Mouse (Mus musculus) activated CD4-positive, CD25-positive, alpha-beta regulatory T cell, adult 4 months (primary cell): Measurements from ENCODE around the gene Lactb. TPM values are rescaled to one million over a fixed set of nuclear protein-coding genes. Genes with fewer than 3 reads are reported as not detected.

ENCODE experiments used
- ATAC-seq: one replicate; pipeline ENCODE4 v1.8.0; 2017
- polyA plus RNA-seq, 2 experiments: library from polyadenylated mRNA; unstranded; fragments of 100-300 nt; shearing (Covaris generic); gene quantifications; one replicate each; pipeline ENCODE4 v1.2.1; 2017

Lactb gene
- polyA plus RNA-seq: 1 to 10 TPM; 3.8 to 5.9 TPM

GRCm38 (mm10) chr9:66975239-66975645 is at the start of gene Lactb:
Gene Lactb, minus strand, starts transcription at chr9:66975484.
- peak; percentile 79 for ATAC-seq

- no peak for ATAC-seq
Measured at GRCm38 (mm10) chr9:67023371-67023770, 48.1 kb upstream of the Lactb start.

GRCm38 (mm10) chr9:67020063-67020462 is 44.8 kb upstream of the Lactb start:
- ATAC-seq: no peak

GRCm38 (mm10) chr9:67013501-67013900 is 38.2 kb upstream of the Lactb start:
- ATAC-seq: no peak

GRCm38 (mm10) chr9:67012470-67012869 is 37.2 kb upstream of the Lactb start:
- no peak for ATAC-seq

GRCm38 (mm10) chr9:67011483-67011882 is 36.2 kb upstream of the Lactb start:
- ATAC-seq: no peak

- ATAC-seq: no peak
Measured at GRCm38 (mm10) chr9:67008781-67009180, 33.5 kb upstream of the Lactb start.

GRCm38 (mm10) chr9:67006376-67006775 is 31.1 kb upstream of the Lactb start:
- no peak for ATAC-seq

- no peak for ATAC-seq
Measured at GRCm38 (mm10) chr9:67005161-67005742, 30.0 kb upstream of the Lactb start.

GRCm38 (mm10) chr9:67003656-67004055 is 28.4 kb upstream of the Lactb start:
- ATAC-seq: no peak

GRCm38 (mm10) chr9:67003156-67003555 is 27.9 kb upstream of the Lactb start:
- ATAC-seq: no peak

- ATAC-seq: no peak
Measured at GRCm38 (mm10) chr9:67001506-67001905, 26.2 kb upstream of the Lactb start.

GRCm38 (mm10) chr9:67001050-67001449 is 25.8 kb upstream of the Lactb start:
- ATAC-seq: peak; percentile 65

- ATAC-seq: no peak
Measured at GRCm38 (mm10) chr9:66999698-67000097, 24.4 kb upstream of the Lactb start.

GRCm38 (mm10) chr9:66991750-66992410 is 16.6 kb upstream of the Lactb start:
- no peak for ATAC-seq

GRCm38 (mm10) chr9:66991021-66991749 is 15.9 kb upstream of the Lactb start:
- no peak for ATAC-seq

- ATAC-seq: peak; percentile 65
Measured at GRCm38 (mm10) chr9:66990046-66990445, 14.8 kb upstream of the Lactb start.

GRCm38 (mm10) chr9:66989581-66989980 is 14.3 kb upstream of the Lactb start:
- ATAC-seq: no peak

GRCm38 (mm10) chr9:66988888-66989414 is 13.7 kb upstream of the Lactb start:
- ATAC-seq: peak; percentile 24

GRCm38 (mm10) chr9:66988198-66988887 is 13.1 kb upstream of the Lactb start:
- ATAC-seq: no peak

GRCm38 (mm10) chr9:66985377-66985776 is 10.1 kb upstream of the Lactb start:
- ATAC-seq: no peak

- no peak for ATAC-seq
Measured at GRCm38 (mm10) chr9:66982085-66982484, 6.8 kb upstream of the Lactb start.

- ATAC-seq: peak; percentile 19
Measured at GRCm38 (mm10) chr9:66980458-66980857, 5.2 kb upstream of the Lactb start.
